Mouse (Mus musculus) hindbrain, embryonic 14.5 days (tissue): Measurements from ENCODE around the gene Atp5h. TPM values are rescaled to one million over a fixed set of nuclear protein-coding genes. Genes with fewer than 3 reads are reported as not detected.
A peak's percentile ranks its signal among the peaks of the same experiment; 100 is the strongest.

Experiments used
- ATAC-seq: fragments of 200-750 bp; cut with Nextera tagmentation; 2 replicates; pipeline ENCODE4 v1.8.0; 2017; ENCODE audit warnings: moderate number of reproducible peaks, mild to moderate bottlenecking, moderate TSS enrichment, moderate library complexity; ENCODE audit not compliant: low FRiP score
- DNase-seq: peaks from one replicate; pipeline ENCODE4 v3.0.0-alpha.2; 2015; ENCODE audit warnings: low spot score
- H3K27ac ChIP-seq: fragments of 300-500 bp; sonication (generic); 2 replicates; pipeline ENCODE4 v1.5.1; 2014; ENCODE audit warnings: mild to moderate bottlenecking, moderate library complexity
- H3K27me3 ChIP-seq: fragments of 300-500 bp; sonication (generic); 2 replicates; pipeline ENCODE4 v1.6.1; 2014; ENCODE audit warnings: mild to moderate bottlenecking, low read length, mixed read lengths; ENCODE audit not compliant: control insufficient read depth, insufficient read depth
- H3K36me3 ChIP-seq: fragments of 300-500 bp; sonication (generic); replicated peaks from 2 replicates; pipeline ENCODE4 v1.6.1; 2014; ENCODE audit not compliant: control insufficient read depth, insufficient read depth
- H3K4me1 ChIP-seq: fragments of 300-500 bp; sonication (generic); replicated peaks from 2 replicates; pipeline ENCODE4 v1.6.1; 2014; ENCODE audit warnings: antibody characterized with exemption, low read length, mixed read lengths; ENCODE audit not compliant: control insufficient read depth, insufficient read depth
- H3K4me2 ChIP-seq: fragments of 300-500 bp; sonication (generic); replicated peaks from 2 replicates; pipeline ENCODE4 v1.6.1; 2014; ENCODE audit warnings: mild to moderate bottlenecking, moderate library complexity
- H3K4me3 ChIP-seq: fragments of 300-500 bp; sonication (generic); replicated peaks from 2 replicates; pipeline ENCODE4 v1.5.1; 2014; ENCODE audit warnings: mild to moderate bottlenecking, low read length
- H3K9ac ChIP-seq: fragments of 300-500 bp; sonication (generic); 2 replicates; pipeline ENCODE4 v1.6.1; 2014
- H3K9me3 ChIP-seq: fragments of 300-500 bp; sonication (generic); 2 replicates; pipeline ENCODE4 v1.6.1; 2016; ENCODE audit warnings: low read length; ENCODE audit not compliant: control insufficient read depth
- WGBS: fragments of 180-500 bp; shearing (Covaris S2); extraction: QIAGEN DNeasy Blood & Tissue Kit; methylation state at CpG from one replicate; pipeline ENCODE4 v1.1.7; 2014; 5-methylcytosine and 5-hydroxymethylcytosine counted together
- polyA plus RNA-seq: library from polyadenylated mRNA; unstranded; fragments of >200 nt; fragmentation: Nextera tagmentation; extraction: Ambion mirVana; gene quantifications from 2 replicates; pipeline ENCODE4 v1.2.1, GENCODE M21; 2014

Gene Atp5h
- 897 and 1,000 TPM in 2 replicates for polyA plus RNA-seq

GRCm38 (mm10) chr11:115419531-115420237 lies at the start of gene Atp5h, which contains the start of gene Kctd2:
Gene Atp5h, minus strand, starts transcription at chr11:115419962.
Gene Kctd2, plus strand, starts transcription at chr11:115420128.
- Histone ChIP-seq H3K27ac (peak within 1 kb of the TSS; percentile 84), H3K9ac (peak within 1 kb of the TSS; percentile 97), H3K4me2 (peak within 1 kb of the TSS; percentile 92), H3K4me1 (peaks cover 20% of the 10 kb centered on the region), H3K4me3 (peak within 1 kb of the TSS; percentile 91), H3K36me3 (peaks cover 54% of the 10 kb centered on the region), H3K9me3 (no peaks in the 10 kb centered on the region), H3K27me3 (no peaks in the 10 kb centered on the region)
- under 1% methylated on average over 52 of the region's 56 CpGs for WGBS
- DNase-seq (peak; percentile 95), ATAC-seq (peak; percentile 97)

- no peak overlapping the region for H3K9ac ChIP-seq
- WGBS: 46% methylated on average over 4 of the region's 4 CpGs
These were observed 47.5 kb upstream of the Atp5h start for GRCm38 (mm10) chr11:115467217-115467618.

GRCm38 (mm10) chr11:115464851-115465250 lies 45.1 kb upstream of the Atp5h start:
- no peak overlapping the region for H3K9ac ChIP-seq
- ATAC-seq: no peak
- no peaks in the 10 kb centered on the region for H3K27me3 ChIP-seq
- 89% methylated on average over 8 of the region's 8 CpGs for WGBS
- H3K4me1 ChIP-seq: no peaks in the 10 kb centered on the region
- H3K9me3 ChIP-seq: no peaks in the 10 kb centered on the region
- H3K4me3 ChIP-seq: no peak overlapping the region
- no peaks in the 10 kb centered on the region for H3K36me3 ChIP-seq
- H3K4me2 ChIP-seq: no peak overlapping the region
- no peak for DNase-seq
- H3K27ac ChIP-seq: no peak overlapping the region

More at GRCm38 (mm10) chr11:115467217-115467618, 47.5 kb upstream of the Atp5h start:
- no peaks in the 10 kb centered on the region for H3K4me1 ChIP-seq
- H3K4me2 ChIP-seq: no peak overlapping the region
- no peaks in the 10 kb centered on the region for H3K9me3 ChIP-seq
- ATAC-seq (no peak), DNase-seq (no peak)
- no peak overlapping the region for H3K27ac ChIP-seq
- no peaks in the 10 kb centered on the region for H3K36me3 ChIP-seq
- no peaks in the 10 kb centered on the region for H3K27me3 ChIP-seq
- no peak overlapping the region for H3K4me3 ChIP-seq

GRCm38 (mm10) chr11:115463397-115463796 lies 43.6 kb upstream of the Atp5h start:
- no peaks in the 10 kb centered on the region for H3K27me3 ChIP-seq
- no peak for DNase-seq
- no peak overlapping the region for H3K27ac ChIP-seq
- ATAC-seq: no peak
- no peak overlapping the region for H3K4me3 ChIP-seq
- H3K4me1 ChIP-seq: no peaks in the 10 kb centered on the region
- H3K4me2 ChIP-seq: no peak overlapping the region
- no peaks in the 10 kb centered on the region for H3K36me3 ChIP-seq
- no peaks in the 10 kb centered on the region for H3K9me3 ChIP-seq
- 77% methylated on average over 11 of the region's 11 CpGs for WGBS
- H3K9ac ChIP-seq: no peak overlapping the region

- no peaks in the 10 kb centered on the region for H3K27me3 ChIP-seq
- H3K4me1 ChIP-seq: no peaks in the 10 kb centered on the region
- DNase-seq (no peak), ATAC-seq (no peak)
- H3K9ac ChIP-seq: no peak within 1 kb of the TSS; the same call in 1 of the 2 replicates
- no peak within 1 kb of the TSS for H3K4me2 ChIP-seq
- 74% methylated on average over 16 of the region's 16 CpGs for WGBS
- no peak within 1 kb of the TSS for H3K27ac ChIP-seq
- no peaks in the 10 kb centered on the region for H3K36me3 ChIP-seq
- no peak within 1 kb of the TSS for H3K4me3 ChIP-seq
- no peaks in the 10 kb centered on the region for H3K9me3 ChIP-seq
These were observed 42.6 kb upstream of the Atp5h start, which contains the start of gene Slc16a5 for GRCm38 (mm10) chr11:115462243-115462891. Gene Slc16a5, plus strand, starts transcription at chr11:115462474.

GRCm38 (mm10) chr11:115461846-115462242 lies 42.1 kb upstream of the Atp5h start:
- no peaks in the 10 kb centered on the region for H3K36me3 ChIP-seq
- no peak overlapping the region for H3K9ac ChIP-seq
- H3K27ac ChIP-seq: no peak overlapping the region
- WGBS: 73% methylated on average over 5 of the region's 5 CpGs
- no peaks in the 10 kb centered on the region for H3K9me3 ChIP-seq
- H3K4me2 ChIP-seq: no peak overlapping the region
- H3K4me3 ChIP-seq: no peak overlapping the region
- H3K4me1 ChIP-seq: no peaks in the 10 kb centered on the region
- ATAC-seq (no peak), DNase-seq (no peak)
- H3K27me3 ChIP-seq: no peaks in the 10 kb centered on the region

- Histone ChIP-seq H3K9me3 (no peaks in the 10 kb centered on the region), H3K27me3 (no peaks in the 10 kb centered on the region), H3K4me3 (no peak overlapping the region), H3K9ac (no peak overlapping the region), H3K4me1 (no peaks in the 10 kb centered on the region), H3K27ac (no peak overlapping the region), H3K36me3 (no peaks in the 10 kb centered on the region), H3K4me2 (no peak overlapping the region)
- ATAC-seq: no peak
- 10% methylated on average over 8 of the region's 8 CpGs for WGBS
- DNase-seq: no peak
These were observed 41.2 kb upstream of the Atp5h start for GRCm38 (mm10) chr11:115460976-115461375.

- ATAC-seq: no peak
- no peaks in the 10 kb centered on the region for H3K4me1 ChIP-seq
- 35% methylated on average over 6 of the region's 6 CpGs for WGBS
- H3K36me3 ChIP-seq: no peaks in the 10 kb centered on the region
- no peaks in the 10 kb centered on the region for H3K9me3 ChIP-seq
- no peak overlapping the region for H3K4me2 ChIP-seq
- no peak overlapping the region for H3K27ac ChIP-seq
- no peak for DNase-seq
- no peaks in the 10 kb centered on the region for H3K27me3 ChIP-seq
- H3K4me3 ChIP-seq: no peak overlapping the region
- no peak overlapping the region for H3K9ac ChIP-seq
These were observed 37.6 kb upstream of the Atp5h start for GRCm38 (mm10) chr11:115457405-115457804.

- WGBS: 89% methylated on average over 5 of the region's 5 CpGs
- Histone ChIP-seq H3K36me3 (no peaks in the 10 kb centered on the region), H3K4me2 (no peak overlapping the region), H3K9me3 (no peaks in the 10 kb centered on the region), H3K9ac (no peak overlapping the region), H3K4me1 (no peaks in the 10 kb centered on the region), H3K27ac (no peak overlapping the region), H3K27me3 (no peaks in the 10 kb centered on the region), H3K4me3 (no peak overlapping the region)
- ATAC-seq (no peak), DNase-seq (no peak)
These were observed 36.4 kb upstream of the Atp5h start for GRCm38 (mm10) chr11:115456182-115456581.
